Mouse (Mus musculus): Measurements from ENCODE around the gene Phf1.
"Not testable (repeated sequence)": the region's sequence is repeated elsewhere in the genome, so short reads cannot be mapped to it uniquely, and the experiment has no call there.

Phf1 gene

DNA sequence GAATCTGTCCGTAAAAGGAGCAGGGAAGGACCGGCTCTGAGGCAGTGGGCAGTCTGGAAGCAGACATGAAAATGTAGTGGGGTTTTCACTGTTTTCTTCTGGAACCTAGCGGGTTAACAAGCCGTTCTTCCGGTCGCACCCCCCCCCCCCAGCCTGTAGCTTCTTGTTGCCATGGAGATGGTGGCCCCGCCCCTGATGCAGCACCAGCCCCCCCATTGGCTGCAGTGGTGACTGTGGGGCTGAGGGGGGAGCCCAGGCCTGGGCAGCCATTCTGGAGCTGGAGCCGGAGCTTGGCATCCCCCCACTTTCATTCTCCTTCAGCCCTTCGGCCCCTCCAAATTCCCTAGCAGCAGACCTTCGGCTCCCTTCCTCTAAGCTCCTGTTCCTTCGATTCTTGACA lies 18.6 kb downstream of the Phf1 start:
- DNase-seq (ENCODE audit: low spot score), result peak; percentile 66

DNA sequence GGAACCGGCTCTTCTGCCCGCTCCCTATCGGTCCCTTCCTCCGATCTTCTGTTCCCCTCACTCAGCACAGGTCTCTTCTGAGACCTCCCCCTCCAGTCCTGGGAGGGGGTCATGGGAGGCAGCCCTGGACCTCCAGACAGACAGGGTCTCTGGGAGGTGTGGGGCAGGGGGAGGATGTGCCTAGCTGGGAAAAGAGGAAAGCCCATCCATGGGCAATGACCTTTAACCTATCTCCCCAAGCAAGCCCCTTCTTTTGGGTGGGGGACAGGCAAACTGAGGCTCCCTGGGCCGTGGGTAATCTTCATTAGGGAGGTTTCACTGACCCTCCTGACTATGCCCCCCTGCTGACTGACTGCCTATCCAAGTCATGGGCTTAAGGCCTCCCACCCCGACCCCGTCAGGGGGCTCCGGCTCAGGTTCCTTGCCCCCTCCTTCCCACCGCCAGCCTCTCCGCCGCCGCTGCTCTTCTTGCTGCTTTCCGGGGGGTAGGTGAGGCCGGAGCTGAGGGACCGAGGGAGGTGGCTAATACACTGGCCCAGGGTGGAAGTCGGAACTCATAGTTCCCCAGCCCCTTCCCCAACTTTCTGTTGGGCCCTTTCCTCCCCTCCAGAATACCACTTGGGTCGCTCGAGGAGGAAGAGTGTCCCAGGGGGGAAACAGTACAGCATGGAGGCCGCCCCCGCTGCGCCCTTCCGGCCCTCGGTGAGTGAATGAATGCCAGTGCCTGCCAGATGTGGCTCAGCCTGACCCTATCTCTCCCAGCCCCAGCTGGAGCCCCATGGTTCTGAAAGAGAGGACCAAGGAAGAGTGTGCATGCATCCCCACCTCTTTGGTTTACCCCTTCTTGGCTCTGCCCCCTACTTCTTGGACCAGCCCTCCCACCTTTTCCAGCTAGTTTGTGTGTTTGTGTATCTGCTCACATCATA lies 19.4 kb downstream of the Phf1 start:
- DNase-seq (ENCODE audit: low spot score), result no peak

DNA sequence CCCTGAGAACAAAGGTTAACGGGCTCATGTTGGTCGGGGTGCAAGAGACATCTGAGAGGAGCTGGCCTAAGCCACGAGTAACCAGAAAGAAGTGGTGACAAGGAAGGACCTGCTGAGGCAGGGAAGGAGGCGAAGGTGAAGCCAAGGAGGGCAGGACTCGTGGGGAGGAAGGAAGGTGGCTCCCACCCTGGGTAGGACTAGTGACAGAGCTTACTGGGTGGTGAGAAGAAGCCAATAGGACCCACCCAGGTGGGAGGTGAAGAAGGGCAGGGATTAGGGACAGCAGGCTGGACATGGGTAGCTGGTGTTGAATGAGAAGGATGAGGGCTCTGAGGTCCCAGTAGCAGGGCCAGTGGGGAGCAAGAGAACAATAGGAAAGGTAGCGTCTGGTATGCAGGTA lies 20.3 kb downstream of the Phf1 start:
- no peak for DNase-seq (ENCODE audit: low spot score)

DNA sequence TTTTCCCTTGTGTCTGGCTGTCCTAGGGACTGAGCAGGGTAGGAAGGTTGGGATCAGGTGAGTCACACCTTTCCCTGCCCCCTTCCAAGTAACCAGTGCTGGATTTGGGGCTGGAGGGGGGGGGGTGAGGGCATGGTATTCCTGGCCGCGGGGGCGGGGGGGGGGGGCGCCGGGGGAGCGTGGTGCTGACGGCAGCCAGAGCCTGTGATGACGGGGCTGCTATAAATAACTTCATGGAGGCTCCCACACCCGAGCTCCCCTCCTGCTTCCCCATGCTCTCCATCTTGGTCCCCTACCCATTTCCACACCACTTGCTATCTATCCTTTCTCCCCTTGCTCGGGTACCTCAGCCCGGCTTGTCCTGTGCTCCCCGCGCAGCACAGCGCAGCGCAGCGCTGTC lies 20.9 kb downstream of the Phf1 start:
- DNase-seq (ENCODE audit: low spot score), result no peak

DNA sequence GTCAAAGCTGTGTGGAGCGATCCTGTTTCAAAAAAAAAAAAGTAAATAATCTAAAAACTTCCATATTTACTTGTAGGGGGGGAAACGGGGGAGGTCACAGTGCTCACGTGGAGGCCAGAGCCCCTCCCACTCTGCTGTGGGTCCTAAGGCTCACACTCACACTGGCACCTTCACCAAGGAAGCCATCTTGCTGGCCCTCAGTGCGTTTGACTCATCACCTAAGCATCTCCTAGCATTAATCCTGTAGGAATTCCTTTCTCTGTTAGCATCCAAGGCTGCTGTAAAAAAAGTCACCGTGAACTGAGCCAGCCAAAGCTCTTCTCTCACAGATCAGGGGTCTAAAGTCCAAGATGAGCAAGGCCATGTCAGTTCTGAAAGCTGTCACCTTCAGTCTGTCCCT lies 23.5 kb downstream of the Phf1 start:
- DNase-seq (ENCODE audit: low spot score), result no peak

DNA sequence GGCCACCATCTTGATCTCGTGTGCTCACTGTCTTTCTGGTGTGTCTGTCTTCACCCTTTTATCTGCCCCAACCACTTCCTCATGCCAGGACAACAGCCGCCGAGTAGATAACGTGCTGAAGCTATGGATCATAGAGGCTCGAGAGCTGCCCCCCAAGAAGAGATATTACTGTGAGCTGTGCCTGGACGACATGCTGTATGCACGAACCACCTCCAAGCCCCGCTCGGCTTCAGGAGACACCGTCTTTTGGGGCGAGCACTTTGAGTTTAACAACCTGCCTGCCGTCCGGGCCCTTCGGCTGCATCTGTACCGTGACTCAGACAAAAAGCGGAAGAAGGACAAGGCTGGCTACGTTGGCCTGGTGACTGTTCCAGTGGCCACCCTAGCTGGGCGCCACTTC lies 24.0 kb downstream of the Phf1 start:
- DNase-seq (ENCODE audit: low spot score), result no peak

DNA sequence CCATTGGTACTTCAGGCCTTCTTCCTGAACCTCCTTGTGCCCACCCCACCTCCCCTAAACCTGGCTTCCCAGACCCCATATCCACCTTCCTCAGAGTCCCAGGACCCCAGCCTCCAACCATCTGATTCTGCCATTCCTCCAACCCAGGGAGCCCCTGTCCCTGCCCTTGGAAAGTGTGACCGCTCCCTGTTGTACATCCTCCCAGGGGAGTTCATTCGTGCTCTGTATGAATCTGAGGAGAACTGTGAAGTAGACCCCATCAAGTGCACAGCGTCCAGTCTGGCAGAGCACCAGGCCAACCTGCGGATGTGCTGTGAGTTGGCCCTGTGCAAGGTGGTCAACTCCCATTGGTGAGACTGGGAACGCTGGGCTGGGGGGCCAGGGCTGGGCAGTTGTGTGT lies 25.0 kb downstream of the Phf1 start:
- DNase-seq (ENCODE audit: low spot score), result no peak

DNA sequence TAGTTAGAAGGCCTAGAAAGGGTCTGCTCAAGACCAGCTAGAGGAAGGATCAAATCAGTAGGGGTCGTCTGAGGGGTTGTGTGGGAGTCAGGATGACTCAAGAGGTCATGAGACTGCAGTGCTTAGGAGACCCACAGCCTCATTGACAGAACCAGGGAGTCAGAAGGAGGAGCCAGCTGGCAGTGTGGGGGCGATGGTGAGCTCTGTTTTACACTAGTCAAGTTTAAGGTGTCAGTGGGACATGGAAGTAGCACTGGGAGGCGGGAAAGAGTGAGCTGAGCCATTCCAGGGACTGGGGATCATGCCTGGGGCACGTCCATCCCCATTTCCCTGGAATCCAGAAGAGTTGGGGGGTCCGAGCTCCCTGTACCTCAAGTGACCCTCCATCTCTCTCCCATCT lies 26.0 kb downstream of the Phf1 start:
- DNase-seq (ENCODE audit: low spot score), result no peak

DNA sequence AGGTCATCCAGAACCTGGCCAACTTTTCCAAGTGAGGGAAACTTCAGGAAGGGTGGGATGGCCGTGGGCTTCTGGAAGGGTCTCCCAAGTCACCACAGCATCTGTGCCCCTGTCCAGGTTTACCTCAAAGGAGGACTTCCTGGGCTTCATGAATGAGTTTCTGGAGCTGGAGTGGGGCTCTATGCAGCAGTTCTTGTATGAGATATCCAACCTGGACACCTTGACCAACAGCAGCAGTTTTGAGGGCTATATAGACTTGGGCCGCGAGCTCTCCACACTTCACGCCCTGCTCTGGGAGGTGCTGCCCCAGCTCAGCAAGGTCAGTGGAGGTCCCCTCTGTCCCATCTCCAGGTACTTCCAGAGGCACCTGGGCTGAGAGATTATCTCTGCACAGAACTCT lies 27.0 kb downstream of the Phf1 start:
- no peak for DNase-seq (ENCODE audit: low spot score)

DNA sequence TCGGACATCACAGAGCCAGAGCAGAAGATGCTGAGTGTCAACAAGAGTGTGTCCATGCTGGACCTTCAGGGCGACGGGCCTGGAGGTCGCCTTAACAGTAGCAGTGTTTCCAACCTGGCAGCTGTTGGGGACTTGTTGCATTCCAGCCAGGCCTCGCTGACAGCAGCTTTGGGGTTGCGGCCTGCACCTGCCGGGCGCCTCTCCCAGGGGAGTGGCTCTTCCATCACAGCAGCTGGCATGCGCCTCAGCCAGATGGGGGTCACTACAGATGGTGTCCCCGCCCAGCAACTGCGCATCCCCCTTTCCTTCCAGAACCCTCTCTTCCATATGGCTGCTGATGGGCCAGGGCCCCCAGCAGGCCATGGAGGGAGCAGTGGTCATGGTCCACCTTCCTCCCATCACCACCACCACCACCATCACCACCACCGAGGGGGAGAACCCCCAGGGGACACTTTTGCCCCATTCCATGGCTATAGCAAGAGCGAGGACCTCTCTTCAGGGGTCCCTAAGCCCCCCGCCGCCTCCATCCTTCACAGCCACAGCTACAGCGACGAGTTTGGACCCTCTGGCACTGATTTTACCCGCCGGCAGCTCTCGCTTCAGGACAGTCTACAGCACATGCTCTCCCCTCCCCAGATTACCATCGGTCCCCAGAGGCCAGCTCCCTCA lies 28.9 kb downstream of the Phf1 start:
- DNase-seq (ENCODE audit: low spot score), result no peak

DNA sequence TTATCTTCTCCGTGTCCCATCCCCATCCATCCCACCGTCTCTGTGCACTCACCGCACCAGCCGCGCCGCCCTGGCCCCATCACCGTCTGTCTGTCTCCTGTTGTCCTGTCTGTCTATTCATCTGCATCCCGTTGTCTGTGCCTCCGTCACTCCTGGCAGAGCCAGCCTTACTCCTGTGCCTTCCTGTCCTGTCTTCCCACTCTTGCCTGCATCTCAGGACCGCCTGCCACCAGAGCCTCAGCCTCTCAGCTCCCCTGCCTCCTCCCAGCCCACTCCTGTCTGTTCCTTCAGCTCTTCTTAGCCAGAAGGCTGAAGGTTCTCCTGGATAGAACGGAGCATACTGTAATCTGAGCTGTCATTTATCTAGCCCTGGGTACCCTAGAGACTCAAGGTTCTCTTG lies 34.1 kb downstream of the Phf1 start:
- no peak for DNase-seq (ENCODE audit: low spot score)

DNA sequence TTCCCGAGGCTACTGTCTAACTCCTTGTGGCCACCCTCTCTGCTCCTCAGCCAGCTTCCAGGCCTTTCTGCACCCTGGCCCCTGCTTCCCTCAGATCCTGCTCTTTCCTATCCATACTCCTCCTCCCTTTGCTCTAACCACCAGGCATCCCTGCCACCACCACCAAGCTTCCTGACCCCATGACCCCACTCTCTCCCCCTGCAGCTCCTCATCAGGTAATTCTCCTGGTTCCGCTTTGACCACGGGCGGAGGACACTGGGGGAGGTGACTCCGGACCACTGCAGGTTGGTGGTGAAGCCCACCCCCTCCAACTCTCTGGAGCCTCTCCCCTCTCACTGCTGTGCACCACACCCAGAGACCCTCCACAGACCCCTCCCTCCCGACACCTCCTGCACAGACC lies 34.6 kb downstream of the Phf1 start:
- DNase-seq (ENCODE audit: low spot score), result no peak

DNA sequence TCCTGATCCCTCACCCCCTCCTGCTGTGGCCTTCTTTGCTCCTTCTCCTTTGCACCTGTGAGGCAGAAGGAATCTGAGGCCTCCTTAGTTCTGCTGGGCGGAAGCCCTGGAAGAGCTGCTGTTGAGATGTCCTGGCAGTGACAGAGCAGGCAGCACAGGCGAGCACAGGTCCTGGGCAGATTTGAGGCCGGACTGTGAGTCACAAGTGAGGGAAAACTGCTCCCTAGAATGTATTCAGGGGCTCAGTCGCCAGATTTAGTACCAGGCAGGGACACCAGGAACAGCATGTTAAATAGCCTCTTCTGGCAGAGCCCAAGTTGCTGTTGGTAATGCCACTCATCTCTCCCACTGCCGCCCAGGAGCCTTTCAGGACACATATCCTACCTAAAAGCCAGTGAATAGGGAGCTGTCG lies 35.4 kb downstream of the Phf1 start:
- DNase-seq (ENCODE audit: low spot score), result no peak

DNA sequence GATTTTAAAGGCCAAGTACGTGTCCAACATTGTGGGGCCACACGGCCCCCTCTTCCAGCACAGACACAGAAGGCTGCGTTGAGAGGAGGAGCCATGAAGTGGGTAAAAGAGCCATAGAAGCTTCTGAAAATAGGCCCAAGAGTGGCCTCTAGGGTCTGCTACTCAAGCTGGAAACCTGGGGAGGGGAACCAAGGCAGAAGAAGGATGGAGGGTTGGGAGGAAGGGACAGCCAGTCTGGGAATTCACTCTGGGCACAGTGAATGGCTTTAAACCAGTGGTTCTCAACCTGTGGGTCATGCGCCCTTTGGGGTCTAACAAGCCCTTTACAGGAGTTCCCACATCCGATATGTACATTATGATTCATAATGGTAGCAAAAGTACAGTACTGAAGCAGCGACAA lies 36.4 kb downstream of the Phf1 start:
- DNase-seq (ENCODE audit: low spot score), result no peak

DNA sequence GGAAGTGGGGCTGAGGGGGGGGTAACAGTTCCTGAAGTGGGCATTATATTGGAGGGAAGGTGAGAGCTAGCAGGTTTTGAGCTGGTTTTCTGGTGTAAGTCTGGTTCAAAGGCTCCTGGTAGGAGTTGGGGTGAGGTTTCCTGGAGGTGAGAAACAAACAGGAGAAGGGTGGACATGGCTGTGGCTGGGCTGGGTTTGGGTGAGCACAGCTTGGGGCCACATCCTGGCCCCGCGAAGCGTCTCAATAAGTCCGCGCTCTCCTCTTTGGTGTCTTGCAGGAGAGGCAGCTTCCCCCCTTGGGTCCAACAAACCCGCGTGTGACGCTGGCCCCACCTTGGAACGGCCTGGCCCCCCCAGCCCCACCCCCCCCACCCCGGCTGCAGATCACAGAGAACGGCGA lies 37.4 kb downstream of the Phf1 start:
- DNase-seq (ENCODE audit: low spot score), result no peak

DNA sequence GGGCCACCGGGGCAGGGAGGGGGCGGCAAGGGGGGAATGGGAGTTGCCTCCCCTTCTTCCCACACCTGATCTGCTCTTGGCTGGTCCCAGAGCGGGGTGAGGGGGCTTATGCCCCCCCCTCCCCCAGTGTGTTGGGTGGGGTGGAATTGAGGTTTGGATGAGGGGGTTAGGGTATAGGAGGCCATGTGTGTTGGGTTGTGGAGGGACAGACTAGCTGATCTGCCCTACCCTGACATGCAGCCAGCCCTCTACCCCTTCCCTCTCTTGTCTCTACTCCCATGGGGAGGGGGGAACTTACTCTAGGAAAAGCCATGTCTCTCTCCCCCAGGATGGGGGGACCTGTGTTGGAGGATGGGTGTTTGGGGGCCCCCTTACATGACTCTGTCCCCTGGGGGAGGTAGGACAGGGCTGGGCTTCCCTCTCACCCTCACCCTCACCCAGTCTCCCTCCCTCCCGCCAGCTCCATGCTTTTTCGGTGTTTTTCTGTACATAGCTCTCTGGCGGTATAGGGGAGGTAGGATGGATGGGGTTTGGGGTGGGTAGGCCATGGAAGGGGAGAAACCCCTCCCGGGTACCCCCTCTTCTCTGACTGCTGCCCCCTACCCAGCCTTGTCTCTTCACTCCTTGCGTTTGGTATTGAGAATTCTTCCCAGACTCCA lies 38.5 kb downstream of the Phf1 start:
- DNase-seq (ENCODE audit: low spot score), result no peak

DNA sequence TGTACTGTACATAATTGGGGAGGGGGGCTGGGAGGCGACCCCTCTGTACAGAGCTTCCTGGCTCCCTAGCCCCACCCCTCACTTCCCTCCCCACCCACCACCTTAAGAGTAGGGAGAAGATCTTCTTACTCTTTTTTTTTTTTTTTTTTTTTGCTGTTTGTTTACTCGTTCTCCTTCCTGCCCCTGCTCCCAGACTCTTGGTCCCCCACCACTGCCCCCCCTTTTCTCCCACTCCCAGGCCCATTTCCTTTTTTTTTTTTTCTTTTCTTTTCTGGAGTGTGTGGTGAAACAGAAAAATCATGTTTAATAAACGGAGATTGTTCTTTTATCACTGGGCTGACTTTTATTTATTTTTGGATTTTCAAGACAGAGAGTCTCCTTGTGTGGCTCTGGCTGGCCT lies 39.3 kb downstream of the Phf1 start:
- DNase-seq (ENCODE audit: low spot score), result no peak

DNA sequence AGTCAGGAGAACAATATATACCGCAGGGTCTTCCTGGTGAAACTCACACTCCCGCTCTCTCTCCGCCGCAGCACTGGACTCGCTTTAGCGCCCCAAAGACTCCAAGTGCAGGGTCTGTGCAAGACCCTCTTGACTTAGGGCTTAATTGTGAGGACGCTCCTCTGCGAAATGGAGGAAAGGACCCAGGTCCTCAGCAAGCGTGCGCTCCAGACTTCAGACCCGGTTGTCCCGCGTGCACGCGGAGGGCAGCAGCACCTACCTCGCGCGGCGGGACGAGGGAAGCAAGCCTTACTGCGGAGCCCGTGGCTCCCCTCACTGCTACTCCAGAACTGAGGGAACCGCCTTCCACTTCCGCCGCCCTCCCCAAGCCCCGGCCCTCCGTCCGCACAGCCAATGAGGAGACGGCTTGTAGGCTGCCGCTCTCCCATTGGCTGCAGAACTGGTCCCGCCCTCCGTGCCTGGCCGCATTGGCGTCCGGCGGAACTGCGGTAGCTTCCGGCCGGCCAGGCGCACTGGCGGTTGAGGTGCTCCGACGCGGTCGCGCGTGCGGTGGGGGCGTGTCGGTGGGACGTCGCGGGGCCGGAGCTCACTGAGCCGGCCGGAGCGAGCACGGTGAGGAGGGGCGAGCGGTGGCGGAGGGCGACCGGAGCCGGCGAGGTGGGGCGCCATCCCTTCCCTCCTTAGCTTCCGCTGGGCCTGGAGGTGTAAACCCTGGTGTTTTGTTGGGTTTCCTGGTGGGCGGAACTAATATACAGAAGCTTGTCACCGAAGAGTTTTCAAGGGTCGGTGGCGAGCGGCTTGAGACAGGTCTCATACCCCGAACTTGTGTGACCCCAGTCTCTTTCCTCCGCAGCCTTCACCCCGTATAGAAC lies 40.1 kb downstream of the Phf1 start, which contains the start of gene Zbtb9:
Zbtb9 (plus strand) TSS at position 465 of the 872 bp plus-strand sequence.
- peak; percentile 96 for DNase-seq (ENCODE audit: low spot score)

DNA sequence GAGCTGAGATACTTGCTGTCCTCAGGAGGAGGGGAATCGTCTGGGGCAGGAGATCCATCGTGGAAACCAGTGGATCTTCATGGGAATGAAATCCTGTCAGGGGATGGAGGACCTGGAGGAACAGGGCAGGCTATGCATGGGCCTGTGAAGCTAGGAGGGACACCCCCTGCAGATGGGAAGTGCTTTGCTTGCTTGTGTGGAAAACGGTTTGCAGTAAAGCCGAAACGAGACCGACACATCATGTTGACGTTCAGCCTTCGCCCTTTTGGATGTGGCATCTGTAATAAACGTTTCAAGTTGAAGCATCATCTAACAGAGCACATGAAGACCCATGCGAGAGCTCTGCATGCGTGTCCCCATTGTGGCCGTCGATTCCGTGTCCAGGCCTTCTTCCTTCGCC lies 41.7 kb downstream of the Phf1 start:
- no peak for DNase-seq (ENCODE audit: low spot score)

DNA sequence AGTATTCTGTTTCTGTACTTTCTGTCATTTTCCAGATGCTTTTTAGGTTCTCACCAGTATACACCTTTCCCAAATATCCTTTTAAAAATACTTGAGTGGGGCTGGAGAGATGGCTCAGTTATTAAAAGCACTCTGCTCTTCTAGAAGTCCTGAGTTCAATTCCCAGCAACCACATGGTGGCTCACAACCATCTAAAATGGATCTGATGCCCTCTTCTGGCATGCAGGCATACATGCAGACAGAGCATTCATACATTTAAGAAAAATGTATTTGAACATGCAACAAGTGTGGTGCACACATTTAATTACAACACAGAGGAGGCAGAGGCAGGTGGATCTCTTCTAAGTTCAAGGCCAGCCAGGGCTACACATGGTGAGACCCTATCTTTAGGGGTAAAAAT lies 42.6 kb downstream of the Phf1 start:
- DNase-seq (ENCODE audit: low spot score), result no peak

DNA sequence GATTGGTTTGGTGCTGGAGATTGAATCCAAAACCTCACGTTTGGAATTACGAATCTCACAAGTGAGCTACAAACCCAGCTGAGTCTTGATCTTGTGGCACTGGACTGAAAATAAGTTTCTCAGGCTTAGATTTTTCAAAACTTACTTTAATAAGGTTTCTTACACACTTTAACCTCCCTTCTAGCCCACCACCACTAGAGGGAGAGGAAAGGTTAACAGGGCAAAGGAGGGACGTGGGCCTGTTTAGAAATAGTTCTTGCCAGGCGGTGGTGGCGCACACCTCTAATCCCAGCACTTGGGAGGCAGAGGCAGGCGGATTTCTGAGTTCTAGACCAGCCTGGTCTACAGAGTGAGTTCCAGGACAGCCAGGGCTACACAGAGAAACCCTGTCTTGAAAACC lies 44.5 kb downstream of the Phf1 start:
- DNase-seq (ENCODE audit: low spot score), result not testable (repeated sequence)

DNA sequence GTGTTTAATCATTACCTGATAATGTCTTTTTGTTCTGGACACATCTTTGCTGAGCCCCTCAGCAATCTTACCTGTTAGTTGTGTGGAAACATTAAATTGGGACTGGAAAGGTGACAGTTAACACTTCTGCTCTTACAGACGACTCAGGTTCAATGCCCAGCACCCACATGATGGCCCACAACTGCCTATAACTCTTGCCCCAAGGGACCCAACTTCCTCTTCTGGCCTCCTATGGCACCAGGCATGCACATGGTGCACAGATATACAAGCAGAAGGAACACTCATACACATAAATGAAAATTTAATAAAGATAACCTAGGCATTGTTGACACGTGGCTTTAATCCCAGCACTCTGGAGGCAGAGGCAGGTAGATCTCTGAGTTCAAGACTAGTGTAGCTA lies 46.6 kb downstream of the Phf1 start:
- no peak for DNase-seq (ENCODE audit: low spot score)
